Mouse (Mus musculus): Measurements from ENCODE around the gene Obsl1. TPM values are rescaled to one million over a fixed set of nuclear protein-coding genes. Genes with fewer than 3 reads are reported as not detected.

Obsl1 gene
- total and polyA plus RNA-seq, 2 experiments from 2014 or later: 24.2 to 45.9 TPM

- Histone ChIP-seq H3K36me3 (ENCODE audit: insufficient read depth, low read length) (peaks cover 41% of the 10 kb centered on the region), H3K4me1 (ENCODE audit: insufficient read depth, low read length) (0 out of 2 replicates have a peak, but pooled peaks cover 3% of the 10 kb centered on the region), H3K9me3 (ENCODE audit: low read length) (no peaks in the 10 kb centered on the region), H3K9ac (replicated peaks; ENCODE audit: low read length, poor library complexity, severe bottlenecking) (peak within 1 kb of the TSS; percentile 88), H3K27ac (ENCODE audit: low read depth, low read length) (peak within 1 kb of the TSS; percentile 77), H3K27me3 (ENCODE audit: insufficient read depth, low read length) (no peaks in the 10 kb centered on the region), H3K4me3 (ENCODE audit: low read depth, low read length) (peak within 1 kb of the TSS; percentile 89), H3K4me2 (ENCODE audit: low read depth, low read length, poor library complexity, severe bottlenecking) (peak within 1 kb of the TSS; percentile 85)
- TF ChIP-seq CTCF (IDR thresholded peaks at IDR 0.05): no peak
- DNase-seq (ENCODE audit: low spot score) (peak; percentile 98), ATAC-seq (ENCODE audit: low FRiP score) (peak; percentile 90)
- WGBS: under 1% methylated on average over 68 of the region's 76 CpGs
Observed at GRCm38 (mm10) chr1:75478916-75479634, 27.2 kb downstream of the Obsl1 start, which contains the start of the genes Chpf and Tmem198. Gene Chpf, minus strand, starts transcription at chr1:75479307. Gene Tmem198, plus strand, starts transcription at chr1:75479532.

DNA sequence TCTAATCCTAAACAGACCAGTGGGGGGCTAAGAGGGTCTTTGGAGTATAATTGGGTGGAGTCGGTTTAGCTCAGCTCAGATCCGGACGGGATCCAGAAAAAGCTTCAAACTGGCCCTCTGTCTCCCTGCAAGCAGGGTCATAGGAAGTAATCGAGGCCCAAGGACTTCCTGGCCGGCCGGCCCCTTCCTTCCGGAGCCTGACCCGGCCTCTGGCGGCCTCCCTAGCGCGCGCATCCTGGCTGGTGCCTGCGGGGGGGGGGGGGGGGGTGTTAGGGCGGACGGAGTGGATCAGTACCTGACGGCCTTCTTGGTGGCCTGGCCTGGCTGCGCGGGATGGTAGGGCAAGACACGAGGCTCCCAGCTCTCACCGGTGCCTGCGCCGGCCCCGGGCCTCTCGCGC, 27.8 kb downstream of the Obsl1 start:
- peak overlapping the region; percentile 77 for H3K27ac ChIP-seq (ENCODE audit: low read depth, low read length)
- H3K4me3 ChIP-seq (ENCODE audit: low read depth, low read length): peak overlapping the region; percentile 89
- H3K9ac ChIP-seq (replicated peaks; ENCODE audit: low read length, poor library complexity, severe bottlenecking): peak overlapping the region; percentile 88
- peaks cover 44% of the 10 kb centered on the region for H3K36me3 ChIP-seq (ENCODE audit: insufficient read depth, low read length)
- H3K4me2 ChIP-seq (ENCODE audit: low read depth, low read length, poor library complexity, severe bottlenecking): peak overlapping the region; percentile 85
- TF ChIP-seq CTCF (IDR thresholded peaks at IDR 0.05): no peak
- no peaks in the 10 kb centered on the region for H3K9me3 ChIP-seq (ENCODE audit: low read length)
- H3K4me1 ChIP-seq (ENCODE audit: insufficient read depth, low read length): 0 out of 2 replicates have a peak, but pooled peaks cover 3% of the 10 kb centered on the region
- DNase-seq (ENCODE audit: low spot score) (no peak), ATAC-seq (ENCODE audit: low FRiP score) (no peak)
- 2% methylated on average over 16 of the region's 25 CpGs for WGBS
- no peaks in the 10 kb centered on the region for H3K27me3 ChIP-seq (ENCODE audit: insufficient read depth, low read length)

GRCm38 (mm10) chr1:75477966-75478290, 28.3 kb downstream of the Obsl1 start:
- Histone ChIP-seq H3K27me3 (ENCODE audit: insufficient read depth, low read length) (no peaks in the 10 kb centered on the region), H3K4me2 (ENCODE audit: low read depth, low read length, poor library complexity, severe bottlenecking) (peak overlapping the region; percentile 85), H3K9me3 (ENCODE audit: low read length) (no peaks in the 10 kb centered on the region), H3K4me3 (ENCODE audit: low read depth, low read length) (peak overlapping the region; percentile 89), H3K27ac (ENCODE audit: low read depth, low read length) (no peak overlapping the region), H3K9ac (replicated peaks; ENCODE audit: low read length, poor library complexity, severe bottlenecking) (no peak overlapping the region), H3K36me3 (ENCODE audit: insufficient read depth, low read length) (peaks cover 43% of the 10 kb centered on the region), H3K4me1 (ENCODE audit: insufficient read depth, low read length) (0 out of 2 replicates have a peak, but pooled peaks cover 3% of the 10 kb centered on the region)
- no peak for TF ChIP-seq CTCF (IDR thresholded peaks at IDR 0.05)
- DNase-seq (ENCODE audit: low spot score): no peak
- ATAC-seq (ENCODE audit: low FRiP score): no peak
- 47% methylated on average over 3 of the region's 3 CpGs for WGBS

DNA sequence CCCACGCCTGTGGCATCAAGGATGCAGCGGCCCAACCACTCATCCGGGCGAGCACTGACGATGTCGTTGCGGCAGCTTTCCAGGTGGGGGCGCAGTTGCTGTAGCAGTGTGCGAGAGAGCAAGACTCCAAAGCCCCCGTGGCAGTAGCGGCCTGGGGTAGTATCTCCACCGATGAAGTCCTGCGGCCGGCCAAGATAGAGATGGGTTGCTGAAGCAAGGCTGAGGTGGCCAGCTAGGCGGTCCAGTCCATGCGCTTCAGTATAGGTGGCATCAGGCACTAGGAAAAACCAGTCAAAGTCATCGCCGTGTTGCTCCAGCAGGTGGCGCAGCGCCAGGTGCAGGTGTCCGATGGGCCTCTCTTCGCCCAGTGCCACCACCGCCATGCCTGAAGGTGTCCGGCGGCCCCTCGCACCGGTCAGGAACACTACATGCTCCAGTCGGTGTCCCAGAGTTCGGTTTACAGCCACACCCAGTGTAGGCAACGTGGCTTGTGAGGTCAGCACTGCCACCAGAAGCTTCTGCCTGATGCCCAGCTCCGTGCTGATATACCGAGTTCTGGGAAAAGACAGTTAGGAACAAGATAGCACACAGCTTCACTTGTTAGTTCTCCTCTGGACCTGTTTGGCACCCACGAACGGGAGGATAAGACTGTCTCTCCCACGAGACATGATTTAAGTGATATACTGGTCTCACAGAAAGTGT, 28.8 kb downstream of the Obsl1 start:
- DNase-seq (ENCODE audit: low spot score): peak; percentile 86
- H3K4me2 ChIP-seq (ENCODE audit: low read depth, low read length, poor library complexity, severe bottlenecking): peak overlapping the region; percentile 85
- ATAC-seq (ENCODE audit: low FRiP score): no peak; the same call in 1 of the 2 replicates
- H3K27me3 ChIP-seq (ENCODE audit: insufficient read depth, low read length): no peaks in the 10 kb centered on the region
- no peak overlapping the region for H3K27ac ChIP-seq (ENCODE audit: low read depth, low read length)
- whole genome bisulfite sequencing: 7% methylated on average over 35 of the region's 35 CpGs
- H3K4me1 ChIP-seq (ENCODE audit: insufficient read depth, low read length): 0 out of 2 replicates have a peak, but pooled peaks cover 3% of the 10 kb centered on the region
- H3K36me3 ChIP-seq (ENCODE audit: insufficient read depth, low read length): peaks cover 42% of the 10 kb centered on the region
- H3K9ac ChIP-seq (replicated peaks; ENCODE audit: low read length, poor library complexity, severe bottlenecking): 0 out of 2 replicates have a peak overlapping the region, but pooled peaks have one; percentile 19
- peak; percentile 85 for TF ChIP-seq CTCF (IDR thresholded peaks at IDR 0.05)
- H3K9me3 ChIP-seq (ENCODE audit: low read length): no peaks in the 10 kb centered on the region
- peak overlapping the region; percentile 89; the same call in 1 of the 2 replicates for H3K4me3 ChIP-seq (ENCODE audit: low read depth, low read length)

GRCm38 (mm10) chr1:75476441-75476840, 29.8 kb downstream of the Obsl1 start:
- DNase-seq (ENCODE audit: low spot score) (no peak), ATAC-seq (ENCODE audit: low FRiP score) (no peak)
- H3K4me3 ChIP-seq (ENCODE audit: low read depth, low read length): no peak overlapping the region
- no peak overlapping the region for H3K27ac ChIP-seq (ENCODE audit: low read depth, low read length)
- H3K4me1 ChIP-seq (ENCODE audit: insufficient read depth, low read length): 0 out of 2 replicates have a peak, but pooled peaks cover 3% of the 10 kb centered on the region
- no peaks in the 10 kb centered on the region for H3K9me3 ChIP-seq (ENCODE audit: low read length)
- no peak for TF ChIP-seq CTCF (IDR thresholded peaks at IDR 0.05)
- H3K9ac ChIP-seq (replicated peaks; ENCODE audit: low read length, poor library complexity, severe bottlenecking): no peak overlapping the region
- WGBS: 88% methylated on average over 11 of the region's 11 CpGs
- no peak overlapping the region for H3K4me2 ChIP-seq (ENCODE audit: low read depth, low read length, poor library complexity, severe bottlenecking)
- H3K36me3 ChIP-seq (ENCODE audit: insufficient read depth, low read length): peaks cover 51% of the 10 kb centered on the region
- no peaks in the 10 kb centered on the region for H3K27me3 ChIP-seq (ENCODE audit: insufficient read depth, low read length)

All from midbrain, postnatal 0 days (tissue).